Mouse (Mus musculus): Measurements from ENCODE around the gene Myo3b.
"Not testable (repeated sequence)": the region's sequence is repeated elsewhere in the genome, so short reads cannot be mapped to it uniquely, and the experiment has no call there.

Gene Myo3b

DNA sequence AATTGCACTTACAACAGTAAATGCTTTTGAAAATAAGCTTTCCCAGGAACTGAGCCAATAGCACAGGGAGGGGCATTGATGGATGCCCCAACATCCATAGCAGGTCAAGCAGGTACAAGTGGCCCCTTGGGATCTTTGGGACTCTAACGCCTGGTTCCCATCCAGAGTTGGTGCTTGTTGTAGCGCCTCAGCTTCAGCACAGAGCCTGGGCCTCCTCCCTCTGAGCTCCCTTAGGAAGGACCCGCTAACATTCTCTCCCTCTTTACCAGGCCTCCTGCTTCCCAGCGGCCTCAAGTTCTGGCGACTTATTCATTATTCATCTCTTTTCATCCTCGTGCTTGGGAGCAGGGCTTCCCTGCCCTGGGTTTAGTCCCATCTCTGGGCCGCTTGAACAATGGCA, at the start of gene Myo3b:
Gene Myo3b (plus strand): TSS at position 375 of the 400 bp plus-strand sequence.
- no peak for DNase-seq (ENCODE audit: low read depth)

DNA sequence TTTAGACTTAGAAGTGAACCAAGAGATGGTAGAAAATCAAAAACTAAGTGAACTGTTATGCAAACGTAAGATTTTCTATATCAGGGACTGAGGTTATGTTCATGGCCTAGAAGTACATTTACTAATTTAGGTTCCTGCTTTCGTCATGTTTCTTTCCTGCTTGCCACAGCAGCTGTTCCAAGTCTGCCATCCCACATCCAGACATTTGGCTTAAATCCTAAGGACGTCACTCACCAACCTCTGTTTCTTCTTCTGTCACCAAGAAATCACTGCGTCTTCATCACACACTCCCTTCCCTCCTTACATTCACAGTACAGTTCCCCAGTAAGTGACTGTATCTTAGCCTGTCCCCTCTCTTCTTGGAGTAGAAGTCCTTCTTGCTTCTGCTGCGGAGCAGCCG, 49.7 kb upstream of the Myo3b start:
- no peak for DNase-seq (ENCODE audit: low read depth)

DNA sequence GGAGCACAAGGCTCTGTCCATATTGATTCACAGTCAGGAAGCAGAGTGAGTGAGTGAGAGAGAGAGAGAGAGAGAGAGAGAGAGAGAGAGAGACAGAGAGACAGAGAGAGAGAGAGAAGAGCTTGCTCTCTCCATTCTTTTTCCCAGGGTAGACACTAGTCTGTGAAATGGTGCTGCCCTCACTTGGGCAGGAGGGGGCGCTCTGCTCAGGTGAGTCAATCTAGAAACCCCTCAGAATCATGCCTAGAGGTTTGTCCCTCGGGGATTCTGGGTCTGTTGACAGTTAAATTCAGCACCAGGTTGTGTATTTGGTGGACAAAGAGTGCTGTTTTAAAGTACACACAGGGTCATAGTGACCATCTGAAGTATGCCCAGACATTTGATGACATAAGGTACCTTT, 48.3 kb upstream of the Myo3b start:
- DNase-seq (ENCODE audit: low read depth) = no peak

DNA sequence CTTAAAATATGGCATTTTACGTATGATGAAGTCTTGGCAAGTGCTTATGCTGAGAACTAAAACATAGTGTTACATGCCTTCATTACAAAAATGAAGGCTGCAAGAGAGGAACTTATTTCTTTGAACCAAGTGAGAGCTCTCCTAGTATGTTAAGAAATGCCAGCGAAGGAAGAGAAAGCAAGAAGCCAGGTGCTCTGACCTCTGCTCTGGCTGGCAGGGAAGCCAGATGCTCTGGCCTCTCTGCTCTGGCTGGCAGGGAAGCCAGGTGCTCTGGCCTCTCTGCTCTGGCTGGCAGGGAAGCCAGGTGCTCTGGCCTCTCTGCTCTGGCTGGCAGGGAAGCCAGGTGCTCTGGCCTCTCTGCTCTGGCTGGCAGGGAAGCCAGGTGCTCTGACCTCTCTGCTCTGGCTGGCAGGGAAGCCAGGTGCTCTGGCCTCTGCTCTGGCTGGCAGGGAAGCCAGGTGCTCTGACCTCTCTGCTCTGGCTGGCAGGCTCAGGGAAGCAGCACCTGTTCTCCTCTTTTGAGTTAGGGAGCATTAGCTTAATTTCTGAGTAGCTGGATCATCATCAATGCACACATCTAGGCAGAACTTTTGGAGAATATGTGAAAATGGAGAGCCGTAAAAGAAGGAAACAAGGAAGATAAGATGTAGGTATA, 44.7 kb upstream of the Myo3b start:
- not testable (repeated sequence) for DNase-seq (ENCODE audit: low read depth)

DNA sequence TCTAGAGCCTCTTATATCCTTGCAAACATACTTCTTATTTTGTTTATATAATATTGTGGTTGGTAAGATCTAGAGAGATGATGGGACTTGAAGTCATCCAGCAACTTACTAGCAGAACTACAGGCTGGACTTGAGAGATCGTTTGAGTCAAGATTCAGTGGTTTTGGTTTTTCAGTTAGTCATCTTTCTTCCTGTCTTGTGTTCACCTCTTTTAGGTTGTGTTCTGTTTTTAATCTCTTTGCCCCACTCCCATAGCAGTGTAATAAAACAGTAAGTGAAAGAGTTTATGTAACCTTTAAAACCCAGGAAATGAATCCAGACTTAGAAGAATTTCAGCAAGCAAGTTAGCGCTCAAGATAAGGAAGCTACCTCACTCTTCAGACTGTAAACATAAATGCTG, 44.1 kb upstream of the Myo3b start:
- peak; percentile 95 for DNase-seq (ENCODE audit: low read depth)

DNA sequence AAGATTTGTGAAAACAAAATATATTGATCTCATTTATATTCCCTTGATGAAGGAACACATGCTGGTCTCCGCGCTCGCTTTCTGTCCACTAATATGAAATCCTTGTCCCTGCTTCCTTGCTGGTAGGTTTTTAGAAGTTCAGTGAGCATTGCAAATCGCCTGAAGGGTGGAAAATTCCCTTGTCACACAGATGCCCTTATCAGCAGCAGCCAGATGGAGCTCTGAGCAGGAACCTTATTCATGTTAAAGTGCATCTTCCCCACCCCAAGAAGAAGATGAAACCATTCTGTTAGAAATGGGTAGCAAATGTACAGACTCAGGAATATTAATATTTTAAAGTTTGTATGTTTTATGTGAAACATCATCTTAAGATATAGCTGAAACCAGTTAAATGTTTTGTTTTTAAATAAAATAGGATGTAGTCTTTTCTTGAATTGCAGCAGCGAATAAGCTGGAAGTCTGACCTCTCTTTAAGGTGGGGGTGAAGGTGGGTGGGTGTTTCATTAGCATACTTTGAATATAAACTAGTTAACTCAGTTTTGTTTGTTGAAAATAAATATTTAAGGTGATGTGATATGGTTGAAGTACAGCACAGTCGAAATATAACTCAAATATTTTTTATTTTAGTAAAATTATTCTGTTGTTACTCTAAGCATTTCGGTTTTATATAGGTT, 39.7 kb upstream of the Myo3b start:
- DNase-seq (ENCODE audit: low read depth) = peak; percentile 70

DNA sequence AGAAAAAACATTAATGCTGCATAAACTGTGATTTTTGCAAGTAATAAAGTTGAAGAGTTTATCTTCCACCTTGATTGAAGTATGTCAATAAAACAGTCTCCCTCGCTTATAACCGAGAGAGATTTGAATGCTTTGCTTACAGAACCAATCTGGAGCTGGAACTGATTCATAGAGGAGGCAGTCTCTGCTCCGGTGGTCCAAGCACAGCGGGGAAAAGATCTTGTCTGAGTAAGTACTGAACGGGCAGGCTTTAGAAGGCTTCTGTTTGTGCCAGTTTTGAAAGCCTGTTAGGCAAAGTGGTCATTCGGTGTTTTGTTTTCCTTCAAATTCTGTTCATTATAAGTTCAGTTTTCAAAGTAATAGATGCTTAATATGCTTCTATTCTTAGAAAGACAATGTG, 38.6 kb upstream of the Myo3b start:
- DNase-seq (ENCODE audit: low read depth) = no peak

DNA sequence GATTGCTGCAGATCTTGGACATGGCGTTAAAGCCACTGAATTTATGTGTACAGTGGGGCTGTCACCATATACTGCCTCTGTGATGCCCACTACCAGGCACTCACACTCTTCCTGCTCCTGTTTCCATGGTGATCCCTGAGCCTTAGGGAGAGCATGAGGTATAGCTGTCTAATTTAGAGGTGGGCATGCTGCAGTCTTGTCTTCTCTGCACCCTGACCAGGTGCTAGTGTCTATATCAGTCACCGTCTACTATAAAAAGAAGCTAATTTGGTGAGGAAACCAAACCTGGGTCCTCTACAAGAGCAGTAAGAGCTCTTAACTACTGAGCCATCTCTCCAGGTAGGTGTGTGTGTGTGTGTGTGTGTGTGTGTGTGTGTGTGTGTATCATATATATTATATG, 32.4 kb upstream of the Myo3b start:
- DNase-seq (ENCODE audit: low read depth) = no peak

DNA sequence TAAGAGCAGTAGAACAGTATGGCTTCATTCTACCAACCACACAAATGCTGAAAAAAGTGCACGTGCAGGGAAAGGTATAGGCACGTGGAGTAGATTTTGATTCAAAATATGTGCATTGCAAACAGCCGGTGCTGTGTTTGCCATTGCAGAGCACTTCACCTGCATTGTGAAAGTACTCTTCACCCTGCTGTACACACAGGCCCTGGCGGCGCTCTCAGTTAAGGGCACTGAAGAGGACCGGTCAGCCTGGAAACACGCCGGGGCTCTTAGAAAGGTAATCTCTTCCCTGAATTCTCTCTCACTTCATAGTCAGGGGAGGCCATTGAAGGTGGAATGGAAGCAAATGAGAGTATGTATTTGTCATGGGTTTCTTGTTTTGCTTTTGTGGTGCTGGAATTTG, 26.0 kb upstream of the Myo3b start:
- DNase-seq (ENCODE audit: low read depth) = no peak

DNA sequence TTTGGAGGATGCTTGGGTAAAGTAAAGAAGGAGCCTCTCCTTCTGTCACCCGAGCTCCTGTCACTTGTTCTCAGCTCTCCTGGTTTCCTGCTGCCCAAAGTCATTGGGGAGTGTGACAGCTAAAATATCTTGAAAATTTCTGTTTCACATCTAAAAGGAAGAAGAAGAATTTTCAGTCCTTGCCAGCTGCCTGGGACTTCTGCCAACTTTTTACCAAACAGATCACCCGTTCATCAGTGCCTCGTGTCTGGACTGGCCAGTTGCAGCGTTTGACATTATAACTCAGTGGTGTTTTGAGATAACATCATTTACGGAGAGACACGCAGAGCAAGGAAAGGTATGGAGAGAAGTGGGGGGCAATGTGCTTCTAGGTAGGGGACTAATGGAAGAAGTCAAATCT, 20.7 kb upstream of the Myo3b start:
- DNase-seq (ENCODE audit: low read depth) = no peak

DNA sequence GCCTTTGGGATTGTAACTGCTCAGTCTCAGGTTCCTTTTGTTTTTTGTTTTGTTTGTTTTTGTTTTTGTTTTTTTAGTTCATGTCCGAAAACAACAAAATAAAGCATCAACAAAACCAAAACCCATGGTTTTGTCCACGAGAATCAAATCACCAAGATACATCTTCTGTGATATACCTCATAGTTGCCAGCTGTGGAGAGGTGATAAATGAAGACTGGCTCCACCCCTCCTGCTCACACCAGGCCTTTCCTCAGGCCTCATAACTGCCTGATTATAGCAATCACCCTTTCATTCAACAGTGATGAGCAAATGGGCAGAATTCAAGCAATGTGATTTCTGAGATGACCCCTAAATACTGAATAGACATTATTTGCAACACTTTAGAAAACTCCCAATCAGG, 14.5 kb upstream of the Myo3b start:
- no peak for DNase-seq (ENCODE audit: low read depth)

DNA sequence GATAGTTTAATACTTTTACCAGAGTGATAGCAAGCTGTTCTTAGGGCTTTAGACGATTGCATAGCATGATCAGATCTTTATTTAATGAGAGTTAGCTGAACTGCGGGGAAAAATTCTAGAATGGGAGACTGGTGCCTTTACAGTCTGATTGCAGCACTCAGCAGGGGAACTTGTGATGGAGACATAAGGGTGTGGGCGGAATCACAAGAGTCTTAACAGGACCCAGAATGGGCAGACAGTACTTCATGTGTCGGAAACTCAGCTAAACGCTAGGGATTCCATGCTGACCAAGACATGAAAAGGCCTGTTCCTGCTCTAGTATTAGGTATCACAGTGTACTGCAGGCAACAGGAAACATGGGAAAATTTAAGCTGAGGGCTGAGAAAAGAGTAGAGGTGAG, 13.2 kb upstream of the Myo3b start:
- no peak for DNase-seq (ENCODE audit: low read depth)

DNA sequence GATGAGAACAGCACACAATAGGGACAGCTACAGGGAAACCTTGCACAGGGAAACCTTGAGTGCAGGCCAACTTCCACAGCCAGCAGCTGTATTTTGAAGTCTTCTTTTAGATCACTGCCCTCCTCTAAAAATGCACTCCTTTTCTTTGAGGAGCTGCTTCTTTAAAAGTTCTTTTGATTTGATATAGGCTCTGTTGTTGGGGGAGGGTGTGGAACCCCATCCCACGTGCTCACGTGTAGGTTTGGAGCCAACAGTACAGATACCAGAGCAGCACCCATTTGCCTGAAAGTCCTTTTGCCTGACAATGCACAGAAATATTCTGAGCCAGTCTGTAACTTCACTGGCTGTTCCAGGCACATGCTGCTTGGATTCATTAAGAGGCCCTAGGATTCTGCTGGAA, 7.5 kb upstream of the Myo3b start:
- no peak for DNase-seq (ENCODE audit: low read depth)

DNA sequence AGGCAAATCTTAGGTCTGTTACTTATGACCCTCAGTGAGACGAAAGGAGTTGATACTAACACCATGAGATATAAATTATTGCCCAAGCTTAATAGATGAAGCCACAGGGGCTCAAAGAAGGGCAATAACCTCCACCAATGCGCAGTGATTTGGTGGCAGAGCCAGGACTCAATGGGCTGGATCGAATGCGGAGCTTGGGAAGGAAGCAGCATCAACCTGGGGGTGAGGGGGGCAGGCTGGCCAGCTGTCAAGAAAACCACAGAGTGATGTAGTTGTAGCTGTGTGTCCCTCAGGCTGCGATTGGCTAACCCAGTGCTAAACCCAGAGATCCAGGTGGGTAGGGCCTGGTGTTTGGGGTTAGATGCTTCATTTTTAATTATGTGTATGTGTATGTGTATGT, 4.0 kb upstream of the Myo3b start:
- DNase-seq (ENCODE audit: low read depth) = no peak

DNA sequence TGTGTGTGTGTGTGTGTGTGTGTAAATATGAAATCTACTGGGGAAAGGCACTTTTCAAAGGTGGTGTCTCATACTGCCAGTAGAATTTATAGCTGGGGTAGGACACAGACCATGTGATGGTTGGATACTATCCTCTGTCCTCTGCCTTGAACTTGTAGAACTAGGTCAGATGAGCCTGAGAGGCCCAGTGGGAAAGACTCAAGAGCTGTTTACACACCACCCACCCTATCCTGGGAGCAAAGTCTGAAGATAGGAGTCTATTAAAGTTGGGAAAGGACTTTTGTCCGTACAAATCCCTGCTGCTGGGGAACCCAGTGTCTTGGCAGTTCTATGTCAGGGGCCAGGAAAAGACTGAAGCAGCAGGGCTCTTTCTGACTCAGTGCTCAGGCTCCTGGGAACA, 3.6 kb upstream of the Myo3b start:
- DNase-seq (ENCODE audit: low read depth) = no peak

DNA sequence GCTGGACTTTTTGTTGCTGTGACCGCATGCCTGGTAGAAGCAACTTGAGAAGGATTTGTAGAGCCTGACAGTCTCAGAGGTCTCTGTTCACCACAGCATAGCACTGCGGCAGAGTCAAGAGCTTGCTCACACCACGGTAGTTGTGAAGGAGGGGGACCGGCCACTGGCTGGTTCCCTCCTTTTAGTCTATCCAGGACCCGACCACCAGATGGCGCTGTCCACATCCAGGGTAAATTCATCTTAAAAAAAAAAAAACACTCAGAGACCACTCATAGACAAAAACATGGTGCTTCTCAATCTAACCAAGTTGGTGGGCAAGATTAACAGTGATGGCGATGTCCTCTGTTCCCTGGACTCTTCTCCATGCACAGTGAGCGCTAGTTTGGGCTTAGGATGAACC, 1.7 kb upstream of the Myo3b start:
- DNase-seq (ENCODE audit: low read depth) = peak; percentile 64

DNA sequence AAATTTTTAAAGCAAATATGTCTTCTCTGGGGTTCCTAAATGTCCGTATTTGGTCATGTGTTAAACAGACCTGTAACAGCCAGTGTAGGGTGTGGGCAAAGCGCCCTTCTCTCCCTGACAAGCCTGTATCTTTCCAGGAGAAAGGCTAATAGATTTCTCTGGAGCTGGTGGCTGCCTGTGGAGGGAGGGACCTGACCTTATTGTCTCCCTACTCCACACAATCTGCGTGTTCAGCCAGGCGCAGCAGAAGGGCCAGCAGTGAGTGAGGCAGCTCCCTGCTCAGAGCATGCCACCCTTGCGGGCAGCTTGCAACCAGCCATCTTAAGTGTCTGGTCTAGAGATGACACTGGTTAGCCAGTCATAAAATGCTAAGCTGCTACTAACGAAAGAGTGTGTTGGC, 5.5 kb downstream of the Myo3b start:
- DNase-seq (ENCODE audit: low read depth) = no peak

DNA sequence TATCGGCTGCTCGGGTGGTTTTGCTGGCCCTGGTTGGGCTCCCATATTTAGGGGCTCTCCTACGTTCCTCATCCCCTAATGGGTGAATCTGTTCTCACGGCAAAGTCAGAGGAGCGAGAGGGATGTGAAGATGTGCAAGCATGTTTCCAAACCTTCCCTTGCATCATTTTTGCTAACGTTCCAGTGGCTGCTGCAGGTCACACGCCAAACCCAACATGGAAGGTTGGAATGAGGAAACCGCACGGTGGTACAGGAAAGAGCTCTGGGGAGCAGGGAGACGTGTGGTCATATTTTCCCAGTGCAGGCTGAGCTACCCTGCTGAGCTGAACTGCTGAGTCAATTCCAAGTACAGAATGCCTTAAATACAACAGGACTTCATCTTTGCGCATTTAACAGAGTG, 8.9 kb downstream of the Myo3b start:
- no peak for DNase-seq (ENCODE audit: low read depth)

DNA sequence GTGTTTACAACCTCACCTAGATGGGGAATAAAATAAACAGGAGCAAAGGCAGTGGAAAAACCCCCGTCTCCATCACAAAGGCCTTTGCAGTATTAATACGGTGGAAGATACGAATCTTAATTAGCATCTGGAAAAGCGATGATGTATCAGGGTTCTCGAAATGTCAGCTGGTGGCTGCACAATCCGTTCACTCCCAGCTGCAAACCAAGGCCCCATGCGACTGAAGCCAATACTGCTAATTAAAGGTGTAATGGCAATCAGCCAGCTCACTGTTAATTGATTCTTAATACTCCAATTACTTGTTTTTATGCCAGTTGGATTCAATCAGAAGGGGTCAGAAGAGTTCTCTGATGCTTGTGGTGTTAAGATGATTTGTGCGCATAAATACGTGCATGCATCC, 14.9 kb downstream of the Myo3b start:
- no peak for DNase-seq (ENCODE audit: low read depth)

DNA sequence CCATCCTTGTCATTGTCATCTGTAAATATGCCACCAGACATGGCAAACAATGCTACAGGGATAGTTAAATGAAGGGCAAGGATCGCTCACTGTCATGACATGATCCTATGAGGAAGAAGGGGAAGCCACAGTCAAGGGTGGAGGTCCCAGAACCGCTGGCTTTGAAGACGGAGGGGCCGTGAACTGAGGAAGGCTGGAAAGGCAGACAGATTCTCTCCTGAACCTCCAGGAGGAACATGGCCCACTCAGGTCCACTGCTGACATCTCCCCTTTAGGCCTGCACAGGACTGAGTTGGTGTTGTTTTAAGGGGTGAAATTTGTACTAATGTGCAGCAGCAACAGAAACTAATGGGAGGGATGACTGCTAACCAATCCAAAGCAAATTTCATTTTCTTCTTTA, 19.3 kb downstream of the Myo3b start:
- DNase-seq (ENCODE audit: low read depth) = no peak

DNA sequence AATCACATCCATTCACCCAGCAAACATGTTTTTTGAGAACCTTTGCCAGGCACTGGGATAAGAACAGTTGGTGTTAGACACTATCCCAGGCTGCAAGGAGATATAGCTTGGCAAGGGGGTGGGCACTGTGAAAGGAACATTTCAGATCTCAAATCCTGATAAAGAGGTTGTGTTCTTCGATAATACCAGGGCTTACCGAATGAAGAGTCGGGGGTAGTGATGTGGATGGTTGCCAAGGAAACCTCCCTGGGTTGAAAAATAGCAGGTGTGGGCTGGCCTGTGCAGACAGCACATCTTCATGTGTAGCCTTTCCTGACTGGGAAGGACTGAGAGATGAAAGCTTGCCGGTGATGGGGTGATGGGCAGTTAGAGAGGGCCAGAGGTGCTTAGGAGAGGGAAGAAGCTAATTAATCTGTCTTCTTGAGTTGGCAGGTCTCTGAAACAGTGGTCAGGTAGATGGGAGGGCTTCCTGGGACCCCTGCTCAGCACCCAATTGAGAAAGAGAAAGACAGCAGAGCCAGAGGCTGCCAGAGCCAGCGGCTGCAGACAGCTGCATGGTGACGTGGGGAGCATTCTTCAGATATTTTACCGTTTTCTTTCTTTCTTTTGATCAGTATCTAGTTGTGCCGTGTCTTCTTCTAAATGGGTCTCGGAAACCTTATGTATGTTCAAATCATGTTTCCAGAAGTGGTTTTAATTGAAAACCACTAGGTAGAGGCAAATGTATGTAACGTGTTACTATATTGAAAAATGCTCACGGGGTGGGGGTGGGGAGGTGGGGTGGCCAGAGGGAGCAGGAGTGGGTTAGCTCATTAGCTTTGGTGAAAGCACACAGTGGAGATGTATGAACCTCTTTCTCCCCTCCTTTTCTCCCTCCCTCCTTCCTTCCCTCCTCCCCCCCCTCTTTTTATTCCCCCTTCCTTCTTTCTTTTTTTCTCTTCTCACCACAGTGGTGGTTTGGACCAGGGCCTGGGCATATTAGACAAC, 21.7 kb downstream of the Myo3b start:
- no peak for DNase-seq (ENCODE audit: low read depth)

DNA sequence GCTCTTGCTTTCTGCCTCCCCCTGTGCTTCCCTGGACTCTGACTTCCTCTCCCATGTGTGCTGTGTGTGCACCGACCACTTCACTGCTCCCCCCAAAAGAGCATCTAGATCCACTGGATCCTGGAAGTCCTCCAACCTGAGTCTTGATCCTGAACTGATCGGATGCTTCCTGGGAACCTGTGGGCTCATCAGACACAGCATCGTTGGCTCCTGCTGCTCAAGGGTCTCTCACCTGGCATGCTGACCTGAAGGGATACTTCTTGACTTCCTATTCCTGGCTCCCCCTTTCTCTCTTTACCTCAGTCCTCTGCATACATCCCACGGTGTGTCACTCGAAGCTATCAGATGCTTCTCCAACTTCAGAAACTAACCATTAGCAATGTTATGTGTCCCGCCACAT, 26.2 kb downstream of the Myo3b start:
- no peak for DNase-seq (ENCODE audit: low read depth)

DNA sequence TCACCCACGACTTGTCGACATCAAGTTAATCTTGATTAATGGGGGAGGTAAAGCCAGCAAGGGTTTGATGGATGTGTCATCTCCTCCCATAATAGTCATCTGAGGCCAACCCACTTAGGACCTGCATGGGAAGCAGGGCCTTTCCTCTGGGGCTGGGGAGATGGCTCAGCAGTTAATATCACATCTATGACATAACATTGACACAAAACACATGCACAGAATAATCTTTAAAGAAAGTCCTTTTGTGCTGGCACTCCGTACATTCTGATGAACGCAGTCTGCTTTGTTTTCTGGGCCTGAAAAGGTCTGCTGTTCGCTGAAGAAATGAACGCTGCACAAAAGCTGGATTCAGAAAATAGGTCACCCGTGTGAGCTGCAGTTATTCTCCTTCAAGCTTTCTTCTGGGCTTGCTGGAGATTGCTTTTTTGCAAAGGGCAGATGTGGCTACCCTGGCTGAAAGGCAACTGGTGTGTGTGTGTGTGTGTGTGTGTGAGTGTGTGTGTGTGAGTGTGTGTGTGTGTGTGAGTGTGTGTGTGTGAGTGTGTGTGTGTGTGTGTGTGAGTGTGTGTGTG, 26.9 kb downstream of the Myo3b start:
- DNase-seq (ENCODE audit: low read depth) = no peak
